Mouse (Mus musculus): ENCODE measurements at regions not wholly inside any gene's neighbourhood (a gene's known extent, or its start where the extent isn't known, plus 50 kb on each side); places are given as distances from the start of the nearest gene placed in this dataset.

- Histone ChIP-seq H3K36me3 (replicated peaks; ENCODE audit: control insufficient read depth, insufficient read depth, low read depth) (no peaks in the 10 kb centered on the region), H3K27ac (no peak overlapping the region), H3K4me2 (ENCODE audit: low read depth) (no peak overlapping the region), H3K9ac (replicated peaks) (no peak overlapping the region), H3K27me3 (ENCODE audit: control insufficient read depth, insufficient read depth, low read length) (no peaks in the 10 kb centered on the region), H3K9me3 (ENCODE audit: control insufficient read depth, low read length) (no peaks in the 10 kb centered on the region), H3K4me3 (ENCODE audit: insufficient read depth in 1 of 2, low read depth in 2 of 2, low read length in 2 of 2) (no peak overlapping the region), H3K4me1 (replicated peaks; ENCODE audit: control insufficient read depth in 2 of 2, insufficient read depth in 2 of 2, low read length in 1 of 2) (no peaks in the 10 kb centered on the region)
- DNase-seq (ENCODE audit: low read depth in 3 of 3, low spot score in 3 of 3): no peak
- TF ChIP-seq EP300 (IDR thresholded peaks at IDR 0.05; ENCODE audit: low read depth): no peak
- no peak for TF ChIP-seq CTCF (IDR thresholded peaks at IDR 0.05; ENCODE audit: low read depth)
- ATAC-seq (ENCODE audit: insufficient read depth): no peak
Observed at GRCm38 (mm10) chr4:31012006-31012405, 951.9 kb upstream of the Map3k7 start.

- H3K27ac ChIP-seq: no peak overlapping the region
- WGBS (ENCODE audit: insufficient replicate concordance): 64% methylated on average over 6 of the region's 6 CpGs
- no peak overlapping the region for H3K4me2 ChIP-seq (ENCODE audit: low read depth)
- DNase-seq (ENCODE audit: low read depth in 3 of 3, low spot score in 3 of 3) (no peak), ATAC-seq (ENCODE audit: insufficient read depth) (no peak)
- H3K4me3 ChIP-seq (ENCODE audit: insufficient read depth in 1 of 2, low read depth in 2 of 2, low read length in 2 of 2): no peak overlapping the region
- H3K9ac ChIP-seq (replicated peaks): no peak overlapping the region
- H3K4me1 ChIP-seq (replicated peaks; ENCODE audit: control insufficient read depth in 2 of 2, insufficient read depth in 2 of 2, low read length in 1 of 2): no peaks in the 10 kb centered on the region
- H3K9me3 ChIP-seq (ENCODE audit: control insufficient read depth, low read length): no peaks in the 10 kb centered on the region
- no peaks in the 10 kb centered on the region for H3K27me3 ChIP-seq (ENCODE audit: control insufficient read depth, insufficient read depth, low read length)
- TF ChIP-seq CTCF (IDR thresholded peaks at IDR 0.05; ENCODE audit: low read depth): no peak
- TF ChIP-seq EP300 (IDR thresholded peaks at IDR 0.05; ENCODE audit: low read depth): no peak
- H3K36me3 ChIP-seq (replicated peaks; ENCODE audit: control insufficient read depth, insufficient read depth, low read depth): no peaks in the 10 kb centered on the region
Observed at GRCm38 (mm10) chr4:31052077-31052677, 911.7 kb upstream of the Map3k7 start.

- H3K36me3 ChIP-seq (replicated peaks; ENCODE audit: control insufficient read depth, insufficient read depth, low read depth): no peaks in the 10 kb centered on the region
- no peaks in the 10 kb centered on the region for H3K4me1 ChIP-seq (replicated peaks; ENCODE audit: control insufficient read depth in 2 of 2, insufficient read depth in 2 of 2, low read length in 1 of 2)
- DNase-seq (ENCODE audit: low read depth in 3 of 3, low spot score in 3 of 3): no peak
- TF ChIP-seq CTCF (IDR thresholded peaks at IDR 0.05; ENCODE audit: low read depth): no peak
- no peak overlapping the region for H3K4me3 ChIP-seq (ENCODE audit: insufficient read depth in 1 of 2, low read depth in 2 of 2, low read length in 2 of 2)
- 54% methylated on average over 3 of the region's 3 CpGs for WGBS (ENCODE audit: insufficient replicate concordance)
- H3K9me3 ChIP-seq (ENCODE audit: control insufficient read depth, low read length): no peaks in the 10 kb centered on the region
- no peak overlapping the region for H3K27ac ChIP-seq
- no peaks in the 10 kb centered on the region for H3K27me3 ChIP-seq (ENCODE audit: control insufficient read depth, insufficient read depth, low read length)
- no peak overlapping the region for H3K9ac ChIP-seq (replicated peaks)
- no peak overlapping the region for H3K4me2 ChIP-seq (ENCODE audit: low read depth)
- ATAC-seq (ENCODE audit: insufficient read depth): no peak
Observed at GRCm38 (mm10) chr4:31076236-31076635, 887.7 kb upstream of the Map3k7 start.

GRCm38 (mm10) chr4:31121586-31121985 is 842.3 kb upstream of the Map3k7 start:
- no peak overlapping the region for H3K9ac ChIP-seq (replicated peaks)
- WGBS (ENCODE audit: insufficient replicate concordance): 60% methylated on average over 8 of the region's 8 CpGs
- no peak overlapping the region for H3K4me3 ChIP-seq (ENCODE audit: insufficient read depth in 1 of 2, low read depth in 2 of 2, low read length in 2 of 2)
- H3K4me2 ChIP-seq (ENCODE audit: low read depth): no peak overlapping the region
- TF ChIP-seq CTCF (IDR thresholded peaks at IDR 0.05; ENCODE audit: low read depth) (no peak), EP300 (IDR thresholded peaks at IDR 0.05; ENCODE audit: low read depth) (no peak)
- H3K27ac ChIP-seq: no peak overlapping the region
- H3K36me3 ChIP-seq (replicated peaks; ENCODE audit: control insufficient read depth, insufficient read depth, low read depth): no peaks in the 10 kb centered on the region
- DNase-seq (ENCODE audit: low read depth in 3 of 3, low spot score in 3 of 3) (no peak), ATAC-seq (ENCODE audit: insufficient read depth) (no peak)
- H3K4me1 ChIP-seq (replicated peaks; ENCODE audit: control insufficient read depth in 2 of 2, insufficient read depth in 2 of 2, low read length in 1 of 2): no peaks in the 10 kb centered on the region
- no peaks in the 10 kb centered on the region for H3K9me3 ChIP-seq (ENCODE audit: control insufficient read depth, low read length)
- no peaks in the 10 kb centered on the region for H3K27me3 ChIP-seq (ENCODE audit: control insufficient read depth, insufficient read depth, low read length)

DNA sequence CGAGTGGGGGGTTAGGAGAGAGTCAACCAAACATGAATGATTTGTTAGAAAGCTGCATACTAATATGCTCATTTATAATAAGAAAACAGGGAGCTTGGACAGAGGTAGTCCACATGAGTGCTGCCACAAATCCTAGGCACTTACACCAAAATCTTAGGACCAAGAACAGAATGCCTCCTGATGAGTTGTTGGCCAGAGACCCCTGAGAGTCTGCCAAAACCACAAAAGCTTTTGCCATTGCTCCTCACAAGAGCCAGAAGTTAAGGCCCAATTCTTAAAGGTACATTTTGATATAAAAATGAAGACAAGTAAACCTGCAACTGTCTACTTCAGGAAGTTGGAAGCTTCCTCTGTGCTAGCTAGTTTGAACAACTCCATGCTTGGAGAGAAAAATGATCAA is 820.7 kb upstream of the Map3k7 start:
- ATAC-seq (ENCODE audit: insufficient read depth) (no peak), DNase-seq (ENCODE audit: low read depth in 3 of 3, low spot score in 3 of 3) (no peak)
- no peaks in the 10 kb centered on the region for H3K36me3 ChIP-seq (replicated peaks; ENCODE audit: control insufficient read depth, insufficient read depth, low read depth)
- H3K27me3 ChIP-seq (ENCODE audit: control insufficient read depth, insufficient read depth, low read length): no peaks in the 10 kb centered on the region
- H3K9ac ChIP-seq (replicated peaks): no peak overlapping the region
- no peaks in the 10 kb centered on the region for H3K9me3 ChIP-seq (ENCODE audit: control insufficient read depth, low read length)
- H3K4me2 ChIP-seq (ENCODE audit: low read depth): no peak overlapping the region
- H3K4me1 ChIP-seq (replicated peaks; ENCODE audit: control insufficient read depth in 2 of 2, insufficient read depth in 2 of 2, low read length in 1 of 2): no peaks in the 10 kb centered on the region
- H3K27ac ChIP-seq: no peak overlapping the region
- WGBS (ENCODE audit: insufficient replicate concordance): 35% methylated on average over 1 of the region's 1 CpGs
- no peak overlapping the region for H3K4me3 ChIP-seq (ENCODE audit: insufficient read depth in 1 of 2, low read depth in 2 of 2, low read length in 2 of 2)
- TF ChIP-seq CTCF (IDR thresholded peaks at IDR 0.05; ENCODE audit: low read depth) (no peak), EP300 (IDR thresholded peaks at IDR 0.05; ENCODE audit: low read depth) (no peak)
